Mouse (Mus musculus) CD8-positive naive resting alpha-beta T cell, adult 2 months (primary cell): Measurements from ENCODE around the gene Slc4a10.
"Not testable (repeated sequence)": the region's sequence is repeated elsewhere in the genome, so short reads cannot be mapped to it uniquely, and the experiment has no call there.

Experiments used
- DNase-seq, 2 experiments: peaks; one replicate each; pipeline ENCODE4 v3.0.0; 2022; ENCODE audit warnings: low read depth in 2 of 2, low spot score in 2 of 2

Gene Slc4a10

GRCm38 (mm10) chr2:62046421-62046845 lies at the start of gene Slc4a10:
Gene Slc4a10 (plus strand): TSS chr2:62046462.
- DNase-seq = no peak

GRCm38 (mm10) chr2:62001251-62001650 lies 45.0 kb upstream of the Slc4a10 start:
- DNase-seq = not testable (repeated sequence)

GRCm38 (mm10) chr2:62018209-62018608 lies 28.1 kb upstream of the Slc4a10 start:
- DNase-seq = no peak

GRCm38 (mm10) chr2:62046861-62047503 lies 720 bp downstream of the Slc4a10 start:
- DNase-seq = no peak

GRCm38 (mm10) chr2:62047504-62048005 lies 1.3 kb downstream of the Slc4a10 start:
- no peak for DNase-seq

- no peak for DNase-seq
Observed at GRCm38 (mm10) chr2:62048116-62048515, 1.9 kb downstream of the Slc4a10 start.

GRCm38 (mm10) chr2:62076512-62076911 lies 30.2 kb downstream of the Slc4a10 start:
- DNase-seq = no peak

- DNase-seq = no peak
Observed at GRCm38 (mm10) chr2:62087566-62087965, 41.3 kb downstream of the Slc4a10 start.

- no peak for DNase-seq
Observed at GRCm38 (mm10) chr2:62088715-62089114, 42.5 kb downstream of the Slc4a10 start.

- DNase-seq = no peak
Observed at GRCm38 (mm10) chr2:62089208-62089607, 42.9 kb downstream of the Slc4a10 start.

GRCm38 (mm10) chr2:62100526-62100925 lies 54.3 kb downstream of the Slc4a10 start:
- no peak for DNase-seq

GRCm38 (mm10) chr2:62115346-62115745 lies 69.1 kb downstream of the Slc4a10 start:
- DNase-seq = no peak

- DNase-seq = no peak
Observed at GRCm38 (mm10) chr2:62129975-62130374, 83.7 kb downstream of the Slc4a10 start.

- no peak for DNase-seq
Observed at GRCm38 (mm10) chr2:62134911-62135310, 88.6 kb downstream of the Slc4a10 start.

- no peak for DNase-seq
Observed at GRCm38 (mm10) chr2:62147636-62148035, 101.4 kb downstream of the Slc4a10 start.

GRCm38 (mm10) chr2:62149421-62149820 lies 103.2 kb downstream of the Slc4a10 start:
- no peak for DNase-seq

- no peak for DNase-seq
Observed at GRCm38 (mm10) chr2:62150830-62151229, 104.6 kb downstream of the Slc4a10 start.

GRCm38 (mm10) chr2:62210109-62210508 lies 163.8 kb downstream of the Slc4a10 start:
- DNase-seq = no peak

- no peak for DNase-seq
Observed at GRCm38 (mm10) chr2:62211106-62211505, 164.8 kb downstream of the Slc4a10 start.

GRCm38 (mm10) chr2:62227563-62227962 lies 181.3 kb downstream of the Slc4a10 start:
- DNase-seq = no peak

- DNase-seq = no peak
Observed at GRCm38 (mm10) chr2:62231271-62231670, 185.0 kb downstream of the Slc4a10 start.

GRCm38 (mm10) chr2:62244167-62244566 lies 197.9 kb downstream of the Slc4a10 start:
- no peak for DNase-seq

GRCm38 (mm10) chr2:62268467-62268866 lies 222.2 kb downstream of the Slc4a10 start:
- DNase-seq = no peak
